12 mouse cellular contexts compared by ENCODE assay signal in the genomic region with DNA sequence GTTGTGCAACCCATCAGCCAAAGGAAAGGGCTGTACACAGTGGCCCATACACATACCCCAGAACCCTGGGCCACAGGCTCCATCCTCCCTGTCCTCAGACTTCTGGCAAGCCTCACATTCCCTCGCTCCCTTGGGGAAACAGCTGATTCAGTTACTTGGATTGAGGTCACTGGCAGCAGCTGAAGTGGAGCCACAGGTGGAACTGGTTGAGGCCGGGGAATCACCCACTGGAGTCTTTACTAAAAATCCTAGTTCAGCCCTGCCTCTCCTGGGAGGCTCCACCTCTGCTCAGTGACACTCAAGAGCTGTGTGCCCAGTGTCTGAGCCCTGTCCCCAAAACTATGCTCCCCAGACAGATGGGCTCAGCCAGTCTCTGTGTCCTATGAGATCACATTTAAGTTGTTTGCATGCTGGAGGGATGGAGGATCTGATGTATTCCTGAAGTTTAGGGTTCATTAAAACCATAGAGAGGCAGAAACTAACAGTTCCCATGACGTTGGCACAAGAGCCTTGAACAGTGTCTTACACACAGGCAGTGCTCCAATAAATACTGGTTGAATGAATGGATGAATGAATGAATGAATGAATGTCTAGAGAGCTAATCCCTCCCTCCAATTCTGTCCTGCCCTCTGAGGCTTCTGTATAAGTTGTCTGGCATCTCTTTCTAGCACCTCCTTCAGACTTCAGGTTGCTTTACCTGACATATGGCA. TPM values are rescaled to one million over a fixed set of nuclear protein-coding genes. Genes with fewer than 3 reads are reported as not detected.
DNase-seq lines count a peak whose midpoint lies in the region; ATAC-seq lines count a peak whose summit lies in the region.
"Had no signal": no experiment of that assay in that cellular context is flagged by ENCODE, and none has a peak within 500 bp of the region (broad histone marks: within the 10 kb centered on the region; RNA-seq: fewer than 3 reads in every experiment).

No protein-coding gene starts in this region.

- H3K27ac ChIP-seq in heart, embryonic 12.5 days (ENCODE audit: poor library complexity, severe bottlenecking): no peak overlapping the region
- H3K27ac ChIP-seq in forebrain, embryonic 16.5 days (ENCODE audit: low read length): peak overlapping the region; percentile 31
- H3K27ac ChIP-seq in heart, embryonic 10.5 days: no peak overlapping the region

- no peak overlapping the region for H3K4me2 ChIP-seq in heart, embryonic 12.5 days
- H3K4me2 ChIP-seq in forebrain, embryonic 16.5 days (ENCODE audit: low read length): no peak overlapping the region

- H3K4me3 ChIP-seq in heart, embryonic 12.5 days: no peak overlapping the region
- no peak overlapping the region for H3K4me3 ChIP-seq in forebrain, embryonic 16.5 days (replicated peaks; ENCODE audit: low read length)
- H3K4me3 ChIP-seq in heart, embryonic 10.5 days: no peak overlapping the region

- H3K4me1 ChIP-seq in heart, embryonic 12.5 days (replicated peaks): peaks cover 34% of the 10 kb centered on the region
- peaks cover 16% of the 10 kb centered on the region for H3K4me1 ChIP-seq in forebrain, embryonic 16.5 days (replicated peaks; ENCODE audit: control insufficient read depth, insufficient read depth, low read length)
- H3K4me1 ChIP-seq in heart, embryonic 10.5 days: peaks cover 20% of the 10 kb centered on the region

- H3K9me3 ChIP-seq in heart, embryonic 12.5 days (replicated peaks): no peaks in the 10 kb centered on the region
- no peaks in the 10 kb centered on the region for H3K9me3 ChIP-seq in forebrain, embryonic 16.5 days (ENCODE audit: control insufficient read depth, low read length)
- H3K9me3 ChIP-seq in heart, embryonic 10.5 days: no peaks in the 10 kb centered on the region

- H3K36me3 ChIP-seq in heart, embryonic 12.5 days: no peaks in the 10 kb centered on the region
- no peaks in the 10 kb centered on the region for H3K36me3 ChIP-seq in forebrain, embryonic 16.5 days (ENCODE audit: control insufficient read depth, insufficient read depth)
- no peaks in the 10 kb centered on the region for H3K36me3 ChIP-seq in heart, embryonic 10.5 days

- ATAC-seq in heart, embryonic 12.5 days (ENCODE audit: insufficient number of reproducible peaks, low FRiP score): no peak
- ATAC-seq in forebrain, embryonic 16.5 days: peak; percentile 59
- ATAC-seq: midbrain, embryonic 16.5 days had no signal

- no peak overlapping the region for H3K9ac ChIP-seq in heart, embryonic 12.5 days
- H3K9ac ChIP-seq in forebrain, embryonic 16.5 days (replicated peaks; ENCODE audit: low read depth, low read length): no peak overlapping the region

- 80% methylated on average over 3 of the region's 3 CpGs for WGBS in heart, embryonic 12.5 days
- 61% methylated on average over 3 of the region's 3 CpGs for WGBS in forebrain, embryonic 16.5 days
- 83% methylated on average over 3 of the region's 3 CpGs for WGBS in heart, embryonic 10.5 days

- DNase-seq in heart, adult 8-10 months (ENCODE audit: low spot score): peak; percentile 22
- DNase-seq in heart, embryonic 10.5 days (ENCODE audit: low spot score): peak; percentile 47
- peak; percentile 20 for DNase-seq in retina, embryonic 14.5 days (ENCODE audit: low spot score)
- DNase-seq in right cerebral cortex, adult 2 months (ENCODE audit: low spot score in 2 of 2): no peak
- DNase-seq in cerebellum, postnatal 36 days: no peak
- DNase-seq: kidney, adult 18-20 months; thymus, postnatal 14 days had no signal

- H3K27me3 ChIP-seq in heart, embryonic 12.5 days (replicated peaks): peaks cover 12% of the 10 kb centered on the region
- H3K27me3 ChIP-seq in forebrain, embryonic 16.5 days (replicated peaks; ENCODE audit: control insufficient read depth, insufficient read depth, low read length): no peaks in the 10 kb centered on the region
- H3K27me3 ChIP-seq in heart, embryonic 10.5 days (ENCODE audit: insufficient read depth, poor library complexity, severe bottlenecking): peaks cover 49% of the 10 kb centered on the region

RNA-seq across cellular contexts. Expression of gene Slc26a9, which starts 7.5 kb away (rescaled TPM):
- under 1 TPM in 3 of 4 experiments, not detected in 1; 0.06 to 0.16 (median 0.09) TPM for total RNA-seq in heart, adult 8-10 months (2022)
- 0.04 and 0.05 TPM in 2 replicates for polyA plus RNA-seq in heart, embryonic 12.5 days (2016; fragmentation: Nextera tagmentation; extraction: Ambion mirVana)
- polyA plus RNA-seq in forebrain, embryonic 16.5 days (2015; fragmentation: Nextera tagmentation; extraction: Ambion mirVana): 0.06 TPM in 1 of 2 replicates, not detected in the other
- polyA plus RNA-seq in heart, embryonic 10.5 days (2016; fragmentation: Nextera tagmentation; extraction: Ambion mirVana): 0.05 and 0.06 TPM in 2 replicates
- total RNA-seq: adrenal gland, postnatal 36 days; heart, postnatal 10 days had no signal

RNA-seq across cellular contexts. Expression of gene Pm20d1, which starts 45.8 kb away (rescaled TPM):
- 10 to 100 TPM in 1 of 4 experiments, 1 to 10 TPM in 3; 7.1 to 10.1 (median 8.0) TPM for total RNA-seq in heart, adult 8-10 months (2022)
- 1.3 and 1.7 TPM in 2 replicates for polyA plus RNA-seq in heart, embryonic 12.5 days (2016; fragmentation: Nextera tagmentation; extraction: Ambion mirVana)
- polyA plus RNA-seq in forebrain, embryonic 16.5 days (2015; fragmentation: Nextera tagmentation; extraction: Ambion mirVana): 0.18 and 0.67 TPM in 2 replicates
- 2.1 and 3.1 TPM in 2 replicates for polyA plus RNA-seq in heart, embryonic 10.5 days (2016; fragmentation: Nextera tagmentation; extraction: Ambion mirVana)

Comparison
In these comparisons a context has a peak if more than half of its experiments do, and no peak if none do; other contexts are left out.
1. DNase-seq: peak in heart, adult 8-10 months (single experiment), heart, embryonic 10.5 days (single experiment) and retina, embryonic 14.5 days (single experiment); none in right cerebral cortex, adult 2 months (0 of 2) and cerebellum, postnatal 36 days (0 of 2).